Mouse (Mus musculus) left cerebral cortex, adult 18-20 months (tissue): ENCODE data around the gene Glod5. TPM values are rescaled to one million over a fixed set of nuclear protein-coding genes. Genes with fewer than 3 reads are reported as not detected.
A peak's percentile ranks its signal among the peaks of the same experiment; 100 is the strongest.
"Not testable (repeated sequence)": the region's sequence is repeated elsewhere in the genome, so short reads cannot be mapped to it uniquely, and the experiment has no call there.

ENCODE experiments used
- DNase-seq, 2 experiments: peaks; one replicate each; pipeline ENCODE4 v3.0.0; 2021 to 2022; ENCODE audit warnings: low spot score in 2 of 2, mixed read lengths in 1 of 2
- long read RNA-seq, 2 experiments: library from polyadenylated mRNA; stranded (forward); transcript quantifications; one replicate each; pipeline ENCODE4 v2.0.0; 2021
- total RNA-seq, 2 experiments: library from RNA; stranded (reverse); gene quantifications; 2 replicates each; pipeline ENCODE4 v1.2.3; 2021

Glod5 gene
- total RNA-seq, result under 1 TPM in 1 of 2 experiments, not detected in 1; 0.79 TPM
- long read RNA-seq, experiment 1, result 0 reads
- long read RNA-seq, experiment 2, result 0 reads

- DNase-seq, result no peak
These were observed at the start of gene Glod5 for GRCm38 (mm10) chrX:8018286-8018685. Gene Glod5 (minus strand): TSS chrX:8018492.

- not testable (repeated sequence) for DNase-seq
These were observed 32.9 kb upstream of the Glod5 start for GRCm38 (mm10) chrX:8051044-8051781.

GRCm38 (mm10) chrX:8033009-8033408, 14.7 kb upstream of the Glod5 start:
- DNase-seq, result no peak

GRCm38 (mm10) chrX:8026811-8027210, 8.5 kb upstream of the Glod5 start:
- DNase-seq, result no peak

GRCm38 (mm10) chrX:8024795-8025194, 6.5 kb upstream of the Glod5 start:
- no peak for DNase-seq

- no peak for DNase-seq
These were observed 2.0 kb upstream of the Glod5 start for GRCm38 (mm10) chrX:8020111-8020778.

- peak; percentile 14 to 26 for DNase-seq
These were observed 1.1 kb downstream of the Glod5 start for GRCm38 (mm10) chrX:8017142-8017541.

GRCm38 (mm10) chrX:8015675-8016074, 2.6 kb downstream of the Glod5 start:
- DNase-seq, result not testable (repeated sequence)

- no peak for DNase-seq
These were observed 4.5 kb downstream of the Glod5 start for GRCm38 (mm10) chrX:8013569-8014314.

GRCm38 (mm10) chrX:8013157-8013556, 5.1 kb downstream of the Glod5 start:
- DNase-seq, result no peak

GRCm38 (mm10) chrX:8009356-8009755, 8.9 kb downstream of the Glod5 start:
- DNase-seq, result not testable (repeated sequence)

GRCm38 (mm10) chrX:8008543-8008942, 9.7 kb downstream of the Glod5 start:
- DNase-seq, result no peak

- DNase-seq, result no peak
These were observed 15.3 kb downstream of the Glod5 start for GRCm38 (mm10) chrX:8002971-8003370.

- DNase-seq, result no peak
These were observed 16.3 kb downstream of the Glod5 start for GRCm38 (mm10) chrX:8002001-8002400.

GRCm38 (mm10) chrX:8000546-8001192, 17.6 kb downstream of the Glod5 start:
- DNase-seq, result no peak

GRCm38 (mm10) chrX:7993068-7993735, 25.1 kb downstream of the Glod5 start:
- DNase-seq, result no peak

GRCm38 (mm10) chrX:7992379-7993067, 25.8 kb downstream of the Glod5 start:
- DNase-seq, result no peak

- DNase-seq, result no peak
These were observed 36.9 kb downstream of the Glod5 start for GRCm38 (mm10) chrX:7981368-7981767.

- DNase-seq, result no peak
These were observed 40.4 kb downstream of the Glod5 start, which contains the start of gene Gata1 for GRCm38 (mm10) chrX:7977892-7978291. Gene Gata1 (minus strand): TSS chrX:7978071.

GRCm38 (mm10) chrX:7971292-7971691, 47.0 kb downstream of the Glod5 start:
- no peak for DNase-seq
